Mouse (Mus musculus) bone marrow macrophage, adult 2 months (primary cell): ENCODE results near the gene I0C0044D17Rik. TPM values are rescaled to one million over a fixed set of nuclear protein-coding genes. Genes with fewer than 3 reads are reported as not detected.

ENCODE experiments used
- H3K27ac ChIP-seq: 2 replicates; pipeline ENCODE4 v1.5.1; 2012; ENCODE audit warnings: low read depth, low read length; ENCODE audit not compliant: insufficient read depth
- H3K4me1 ChIP-seq: 2 replicates; pipeline ENCODE4 v1.6.1; 2012; ENCODE audit warnings: low read length; ENCODE audit not compliant: control insufficient read depth, insufficient read depth
- H3K4me3 ChIP-seq: 2 replicates; pipeline ENCODE4 v1.5.1; 2012; ENCODE audit warnings: mild to moderate bottlenecking, low read length, moderate library complexity; ENCODE audit not compliant: insufficient read depth
- CTCF ChIP-seq: IDR thresholded peaks from 2 replicates; pipeline ENCODE4 v1.5.1; 2012; ENCODE audit warnings: low read depth, mild to moderate bottlenecking, low read length, moderate library complexity
- POLR2A ChIP-seq: IDR thresholded peaks from 2 replicates; pipeline ENCODE4 v1.6.1; 2012; ENCODE audit warnings: mild to moderate bottlenecking, low read depth, low read length, borderline replicate concordance
- polyA plus RNA-seq: library from polyadenylated mRNA; stranded (reverse); fragments of >200 nt; gene quantifications from 2 replicates; pipeline ENCODE4 v1.2.4, GENCODE M21; 2012; ENCODE audit not compliant: missing spikeins, insufficient read depth, insufficient read length

The I0C0044D17Rik gene
- polyA plus RNA-seq, 1 experiment, result not detected

- Histone ChIP-seq H3K4me1 (no peaks in the 10 kb centered on the region), H3K4me3 (no peak overlapping the region), H3K27ac (no peak overlapping the region)
- TF ChIP-seq POLR2A (no peak), CTCF (no peak)
These were observed 18.2 kb downstream of the I0C0044D17Rik start for GRCm38 (mm10) chr4:98805291-98806048.

GRCm38 (mm10) chr4:98804476-98805134 lies 19.0 kb downstream of the I0C0044D17Rik start:
- Histone ChIP-seq H3K4me1 (no peaks in the 10 kb centered on the region), H3K4me3 (no peak overlapping the region), H3K27ac (no peak overlapping the region)
- TF ChIP-seq CTCF (no peak), POLR2A (no peak)

GRCm38 (mm10) chr4:98801775-98802174 lies 21.9 kb downstream of the I0C0044D17Rik start:
- Histone ChIP-seq H3K4me3 (no peak overlapping the region), H3K4me1 (no peaks in the 10 kb centered on the region), H3K27ac (no peak overlapping the region)
- TF ChIP-seq POLR2A (no peak), CTCF (no peak)

GRCm38 (mm10) chr4:98800824-98801223 lies 22.8 kb downstream of the I0C0044D17Rik start:
- Histone ChIP-seq H3K4me3 (no peak overlapping the region), H3K4me1 (no peaks in the 10 kb centered on the region), H3K27ac (no peak overlapping the region)
- TF ChIP-seq POLR2A (no peak), CTCF (no peak)

GRCm38 (mm10) chr4:98796591-98797341 lies 26.9 kb downstream of the I0C0044D17Rik start:
- TF ChIP-seq CTCF (no peak), POLR2A (no peak)
- no peak overlapping the region for H3K4me3 ChIP-seq
- no peak overlapping the region for H3K27ac ChIP-seq
- no peaks in the 10 kb centered on the region for H3K4me1 ChIP-seq

- Histone ChIP-seq H3K27ac (no peak overlapping the region), H3K4me3 (no peak overlapping the region)
- no peak for TF ChIP-seq POLR2A
- TF ChIP-seq CTCF, result no peak
These were observed 28.4 kb downstream of the I0C0044D17Rik start for GRCm38 (mm10) chr4:98795241-98795640.

GRCm38 (mm10) chr4:98793486-98793885 lies 30.2 kb downstream of the I0C0044D17Rik start:
- Histone ChIP-seq H3K4me1 (no peaks in the 10 kb centered on the region), H3K4me3 (no peak overlapping the region), H3K27ac (no peak overlapping the region)
- no peak for TF ChIP-seq POLR2A
- TF ChIP-seq CTCF, result no peak

More at GRCm38 (mm10) chr4:98795241-98795640, 28.4 kb downstream of the I0C0044D17Rik start:
- no peaks in the 10 kb centered on the region for H3K4me1 ChIP-seq

GRCm38 (mm10) chr4:98790721-98791120 lies 32.9 kb downstream of the I0C0044D17Rik start:
- H3K4me3 ChIP-seq, result no peak overlapping the region
- H3K4me1 ChIP-seq, result no peaks in the 10 kb centered on the region
- no peak for TF ChIP-seq POLR2A
- TF ChIP-seq CTCF, result no peak
- no peak overlapping the region for H3K27ac ChIP-seq

- TF ChIP-seq POLR2A (no peak), CTCF (no peak)
- no peak overlapping the region for H3K27ac ChIP-seq
- H3K4me3 ChIP-seq, result no peak overlapping the region
- no peaks in the 10 kb centered on the region for H3K4me1 ChIP-seq
These were observed 33.8 kb downstream of the I0C0044D17Rik start for GRCm38 (mm10) chr4:98789861-98790311.
